Mouse (Mus musculus) stomach, adult 2 months (tissue): ENCODE data around the gene Il2rb. TPM values are rescaled to one million over a fixed set of nuclear protein-coding genes. Genes with fewer than 3 reads are reported as not detected.

Source experiments
- polyA plus RNA-seq: library from polyadenylated mRNA; depleted of rRNA; stranded (reverse); fragments of >200 nt; gene quantifications from 2 replicates; pipeline ENCODE4 v1.2.3, GENCODE M21; 2012; rRNA removed

Gene Il2rb
- polyA plus RNA-seq: 0.53 and 0.67 TPM in 2 replicates

GRCm38 (mm10) chr15:78494968-78495406 is at the start of gene Il2rb:
TSS of gene Il2rb (minus strand) at chr15:78495271.

GRCm38 (mm10) chr15:78544561-78545001 is 49.5 kb upstream of the Il2rb start, which contains the start of gene Sstr3:
TSS of gene Sstr3 (minus strand) at chr15:78544685.

GRCm38 (mm10) chr15:78530671-78531450 is 35.8 kb upstream of the Il2rb start, which contains the start of gene C1qtnf6:
TSS of gene C1qtnf6 (minus strand) at chr15:78531416.

GRCm38 (mm10) chr15:78468379-78468937 is 26.6 kb downstream of the Il2rb start, which contains the start of gene Tmprss6:
TSS of gene Tmprss6 (minus strand) at chr15:78468634.

Other genes with a start within 250 kb of the Il2rb start
- gene Csf2rb2, start 189.6 kb downstream of the Il2rb start, polyA plus RNA-seq: 2.1 and 3.5 TPM in 2 replicates
- 2.9 and 3.2 TPM in 2 replicates for gene Csf2rb, start 169.5 kb downstream of the Il2rb start, polyA plus RNA-seq
- gene Tex33, start 99.4 kb downstream of the Il2rb start, polyA plus RNA-seq: not detected in 2 replicates
- 197 and 218 TPM in 2 replicates for gene Tst, start 89.4 kb downstream of the Il2rb start, polyA plus RNA-seq
- 399 and 401 TPM in 2 replicates for gene Mpst, start 88.9 kb downstream of the Il2rb start, polyA plus RNA-seq
- 107 and 127 TPM in 2 replicates for gene Kctd17, start 66.7 kb downstream of the Il2rb start, polyA plus RNA-seq
- gene Tmprss6, start 26.6 kb downstream of the Il2rb start, polyA plus RNA-seq: 0.11 and 0.18 TPM in 2 replicates
- 19.0 and 21.3 TPM in 2 replicates for gene C1qtnf6, start 36.1 kb upstream of the Il2rb start, polyA plus RNA-seq
- 0.11 and 0.17 TPM in 2 replicates for gene Sstr3, start 49.4 kb upstream of the Il2rb start, polyA plus RNA-seq
- gene Rac2, start 77.5 kb upstream of the Il2rb start, polyA plus RNA-seq: 19.9 and 28.7 TPM in 2 replicates
- 5.4 and 7.4 TPM in 2 replicates for gene Cyth4, start 101.8 kb upstream of the Il2rb start, polyA plus RNA-seq
- 0.09 and 0.11 TPM in 2 replicates for gene Elfn2, start 223.5 kb upstream of the Il2rb start, polyA plus RNA-seq